Mouse (Mus musculus) thymus, adult 2 months (tissue): ENCODE results near the gene Defb23. TPM values are rescaled to one million over a fixed set of nuclear protein-coding genes. Genes with fewer than 3 reads are reported as not detected.

Source experiments
- DNase-seq: peaks from one replicate; pipeline ENCODE4 v3.0.0; 2021
- H3K27ac ChIP-seq: fragments of 200-500 bp; 2 replicates; pipeline ENCODE4 v1.5.1; 2012; ENCODE audit warnings: low read length, control low read depth; ENCODE audit not compliant: control insufficient read depth, insufficient read depth
- H3K27me3 ChIP-seq: fragments of 200-500 bp; 2 replicates; pipeline ENCODE4 v1.6.1; 2012; ENCODE audit warnings: mild to moderate bottlenecking, low read length, moderate library complexity, mixed read lengths; ENCODE audit not compliant: control insufficient read depth, insufficient read depth
- H3K36me3 ChIP-seq: fragments of 200-500 bp; 2 replicates; pipeline ENCODE4 v1.6.1; 2012; ENCODE audit warnings: mild to moderate bottlenecking, low read length, moderate library complexity; ENCODE audit not compliant: control insufficient read depth, insufficient read depth
- H3K4me1 ChIP-seq: fragments of 200-500 bp; replicated peaks from 2 replicates; pipeline ENCODE4 v1.6.1; 2012; ENCODE audit warnings: low read length; ENCODE audit not compliant: control insufficient read depth, insufficient read depth
- H3K4me3 ChIP-seq: fragments of 200-500 bp; 2 replicates; pipeline ENCODE4 v1.5.1; 2012; ENCODE audit warnings: mild to moderate bottlenecking, low read length, control low read depth, moderate library complexity; ENCODE audit not compliant: control insufficient read depth, insufficient read depth
- CTCF ChIP-seq: fragments of 200-500 bp; IDR thresholded peaks from 2 replicates; pipeline ENCODE4 v1.5.1; 2012; ENCODE audit warnings: mild to moderate bottlenecking, control low read depth, low read length, moderate library complexity, borderline replicate concordance; ENCODE audit not compliant: control insufficient read depth, poor library complexity, insufficient read depth; ENCODE audit errors: extremely low read depth
- POLR2A ChIP-seq: fragments of 200-500 bp; IDR thresholded peaks from 2 replicates; pipeline ENCODE4 v1.6.1; 2012; ENCODE audit warnings: mild to moderate bottlenecking, low read length, control low read depth, moderate library complexity; ENCODE audit not compliant: control insufficient read depth, poor library complexity, insufficient read depth; ENCODE audit errors: extremely low read depth
- WGBS: fragments of 180-500 bp; shearing (Covaris S2); methylation state at CpG from one replicate; pipeline ENCODE4 v1.1.7; 2018; 5-methylcytosine and 5-hydroxymethylcytosine counted together
- polyA plus RNA-seq: library from polyadenylated mRNA; depleted of rRNA; stranded (reverse); fragments of >200 nt; gene quantifications from 2 replicates; pipeline ENCODE4 v1.2.3, GENCODE M21; 2012

Gene Defb23
- polyA plus RNA-seq, 1 experiment = not detected

GRCm38 (mm10) chr2:152452101-152452781 lies 12.2 kb downstream of the Defb23 start:
- TF ChIP-seq CTCF = no peak
- H3K27ac ChIP-seq = no peak overlapping the region
- no peak overlapping the region for H3K4me3 ChIP-seq
- no peaks in the 10 kb centered on the region for H3K27me3 ChIP-seq
- DNase-seq = no peak
- no peaks in the 10 kb centered on the region for H3K4me1 ChIP-seq
- 89% methylated on average over 4 of the region's 4 CpGs for WGBS
- H3K36me3 ChIP-seq = no peaks in the 10 kb centered on the region

DNA sequence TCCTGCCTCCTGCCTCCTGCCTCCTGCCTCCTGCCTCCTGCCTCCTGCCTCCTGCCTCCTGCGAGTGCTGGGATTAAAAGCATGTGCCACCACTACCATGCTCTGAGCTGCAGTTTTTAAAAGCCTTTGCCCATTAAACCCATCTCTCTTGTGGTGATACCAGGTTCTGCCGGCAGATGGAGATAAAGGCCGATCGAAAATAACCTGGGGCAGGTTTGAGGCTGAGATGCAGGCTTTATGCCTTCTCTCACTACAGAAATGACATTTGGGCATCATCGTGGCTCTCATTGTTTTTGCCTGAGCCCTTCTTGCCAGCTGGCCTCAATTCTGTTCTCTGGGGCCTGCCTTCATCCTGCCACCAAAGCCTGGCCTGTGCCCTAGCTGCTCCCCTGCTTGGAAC lies 14.2 kb downstream of the Defb23 start:
- H3K27me3 ChIP-seq = no peaks in the 10 kb centered on the region
- H3K4me1 ChIP-seq = no peaks in the 10 kb centered on the region
- DNase-seq = peak; percentile 52
- no peak overlapping the region for H3K4me3 ChIP-seq
- H3K36me3 ChIP-seq = no peaks in the 10 kb centered on the region
- 2% methylated on average over 5 of the region's 5 CpGs for WGBS
- no peak for TF ChIP-seq CTCF
- no peak for TF ChIP-seq POLR2A
- no peak overlapping the region for H3K27ac ChIP-seq

DNA sequence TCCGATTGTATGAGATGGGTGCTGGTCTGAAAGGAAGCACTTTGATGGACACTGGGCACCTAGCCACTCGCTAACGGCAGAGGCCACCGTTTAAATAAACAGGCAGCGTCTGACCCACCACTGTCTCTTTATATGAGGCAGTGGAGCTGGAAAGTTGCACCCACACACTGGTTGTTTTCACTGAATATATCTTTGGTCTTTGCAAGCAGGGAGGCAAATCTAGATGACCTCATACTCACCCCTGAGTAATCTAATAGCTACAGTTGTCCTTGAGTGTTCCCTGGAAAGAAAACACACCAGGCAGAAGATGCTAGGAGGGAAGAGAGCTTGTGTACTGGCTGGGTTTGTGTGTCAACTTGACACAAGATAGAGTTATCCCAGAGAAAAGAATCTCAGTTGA lies 17.0 kb downstream of the Defb23 start:
- no peak for TF ChIP-seq POLR2A
- no peak for TF ChIP-seq CTCF
- Histone ChIP-seq H3K4me1 (no peaks in the 10 kb centered on the region), H3K4me3 (no peak overlapping the region), H3K27me3 (no peaks in the 10 kb centered on the region), H3K36me3 (no peaks in the 10 kb centered on the region), H3K27ac (no peak overlapping the region)
- no peak for DNase-seq
- 81% methylated on average over 5 of the region's 5 CpGs for WGBS

GRCm38 (mm10) chr2:152446642-152447041 lies 17.8 kb downstream of the Defb23 start:
- no peaks in the 10 kb centered on the region for H3K27me3 ChIP-seq
- DNase-seq = no peak
- H3K4me1 ChIP-seq = no peaks in the 10 kb centered on the region
- H3K27ac ChIP-seq = no peak overlapping the region
- TF ChIP-seq POLR2A = no peak
- TF ChIP-seq CTCF = no peak
- WGBS = 47% methylated on average over 2 of the region's 2 CpGs
- no peaks in the 10 kb centered on the region for H3K36me3 ChIP-seq
- no peak overlapping the region for H3K4me3 ChIP-seq

DNA sequence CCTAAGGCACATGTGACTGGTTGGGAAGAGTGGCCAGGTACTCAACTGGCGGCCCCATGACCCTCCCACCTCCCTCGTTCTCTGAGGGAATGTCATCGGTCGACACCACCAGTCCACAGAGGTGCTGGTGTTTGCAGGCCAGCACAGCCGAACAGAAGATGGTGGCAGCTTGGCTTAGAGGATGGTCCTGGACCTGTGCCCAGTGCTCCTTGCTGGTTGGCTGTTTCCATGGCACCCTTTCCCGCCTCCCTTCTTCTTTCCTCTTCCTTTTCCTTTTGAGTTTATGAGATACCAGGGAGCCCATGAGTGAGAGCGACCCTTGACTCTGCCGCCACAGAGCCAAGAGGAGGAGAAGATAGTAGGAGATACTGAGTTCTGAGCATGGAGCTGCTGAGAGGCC lies 21.1 kb downstream of the Defb23 start:
- no peaks in the 10 kb centered on the region for H3K36me3 ChIP-seq
- TF ChIP-seq POLR2A = no peak
- no peak for TF ChIP-seq CTCF
- H3K4me1 ChIP-seq = no peaks in the 10 kb centered on the region
- H3K27ac ChIP-seq = no peak overlapping the region
- 97% methylated on average over 8 of the region's 8 CpGs for WGBS
- H3K4me3 ChIP-seq = no peak overlapping the region
- DNase-seq = no peak
- no peaks in the 10 kb centered on the region for H3K27me3 ChIP-seq

DNA sequence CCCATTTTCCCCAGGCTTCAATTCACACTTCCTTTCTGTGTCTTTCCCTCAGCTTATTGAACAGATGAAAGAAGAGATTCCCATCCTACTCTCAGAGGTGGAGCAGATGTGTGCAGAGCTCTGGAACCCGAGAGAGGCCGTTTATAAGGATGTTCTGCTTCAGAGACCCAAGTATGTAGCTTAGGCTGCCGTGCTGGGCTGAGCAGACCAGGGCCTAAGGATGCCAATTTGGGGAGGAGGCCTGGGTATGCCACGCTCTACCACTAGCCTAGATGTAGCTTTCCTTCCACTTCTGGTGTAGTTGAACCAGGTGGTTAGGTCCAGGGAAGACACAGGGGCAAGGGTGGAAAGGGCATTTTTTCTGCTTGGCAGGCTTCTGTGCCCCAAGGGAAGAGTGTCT lies 22.1 kb downstream of the Defb23 start:
- no peaks in the 10 kb centered on the region for H3K36me3 ChIP-seq
- TF ChIP-seq CTCF (no peak), POLR2A (no peak)
- no peak overlapping the region for H3K4me3 ChIP-seq
- H3K27me3 ChIP-seq = no peaks in the 10 kb centered on the region
- no peak for DNase-seq
- peaks cover 1% of the 10 kb centered on the region; the same call in 1 of the 2 replicates for H3K4me1 ChIP-seq
- WGBS = 89% methylated on average over 4 of the region's 4 CpGs
- no peak overlapping the region for H3K27ac ChIP-seq

GRCm38 (mm10) chr2:152439833-152440232 lies 24.6 kb downstream of the Defb23 start:
- WGBS = 97% methylated on average over 2 of the region's 2 CpGs
- Histone ChIP-seq H3K4me1 (peaks cover 2% of the 10 kb centered on the region; the same call in 1 of the 2 replicates), H3K4me3 (no peak overlapping the region), H3K27ac (no peak overlapping the region), H3K27me3 (no peaks in the 10 kb centered on the region), H3K36me3 (no peaks in the 10 kb centered on the region)
- no peak for DNase-seq
- TF ChIP-seq CTCF = no peak
- TF ChIP-seq POLR2A = no peak
